8 mouse cellular contexts compared by ENCODE assay signal in the genomic region with DNA sequence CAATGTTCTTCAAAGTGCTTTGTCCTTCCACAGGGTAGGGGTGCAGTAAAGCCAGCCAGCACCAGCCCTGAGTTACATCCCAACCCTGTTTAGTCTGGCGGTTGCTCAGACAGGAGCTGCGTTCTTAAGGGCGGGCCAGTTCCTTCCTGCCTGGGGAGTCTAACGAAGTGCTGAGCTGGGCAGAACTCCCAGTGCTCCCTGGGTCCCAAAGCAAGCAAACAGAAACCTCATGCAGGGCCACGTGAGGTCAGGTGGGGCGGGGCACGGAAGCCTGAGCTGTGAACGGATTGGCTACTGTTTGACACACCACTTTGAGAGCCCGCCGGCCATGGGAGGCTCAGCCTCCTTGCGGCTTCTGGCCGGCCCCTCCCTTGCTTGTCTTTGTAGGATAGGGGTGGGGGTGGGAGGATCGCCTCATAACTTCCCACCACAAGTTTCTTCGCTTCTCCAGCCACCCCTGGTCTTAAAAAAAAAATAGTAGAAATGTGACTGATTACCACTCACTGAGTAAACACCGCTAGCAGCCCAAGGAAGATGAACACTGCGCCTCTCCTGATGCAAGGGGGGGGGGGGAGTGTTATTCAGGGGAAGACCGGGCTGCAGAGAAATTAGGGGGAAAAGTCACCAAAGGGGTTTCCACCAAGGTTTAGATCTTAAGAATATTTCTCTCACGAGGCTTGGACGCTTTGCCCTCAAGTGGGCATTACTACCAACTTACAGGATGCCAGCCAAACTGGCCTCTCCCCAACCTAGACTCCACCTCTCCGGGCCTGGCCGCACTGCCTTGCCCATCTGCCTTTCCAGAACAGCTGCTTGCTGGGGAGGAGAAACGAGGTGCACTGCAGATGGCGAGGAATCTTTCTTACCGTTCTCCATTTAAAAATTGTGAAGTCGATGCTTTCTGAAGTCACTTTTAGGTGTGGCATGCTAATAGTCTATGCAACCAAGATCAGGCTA.
DNase-seq lines count a peak whose midpoint lies in the region; ATAC-seq lines count a peak whose summit lies in the region.

No protein-coding gene starts in this region.

- H3K27ac ChIP-seq in hindbrain, embryonic 11.5 days (ENCODE audit: low read depth, low read length) = no peak overlapping the region

- ATAC-seq in hindbrain, embryonic 11.5 days (ENCODE audit: low FRiP score) = peak; percentile 94

- no peaks in the 10 kb centered on the region for H3K9me3 ChIP-seq in hindbrain, embryonic 11.5 days (ENCODE audit: control insufficient read depth, low read length)

- peaks cover 7% of the 10 kb centered on the region; the same call in 1 of the 2 replicates for H3K27me3 ChIP-seq in hindbrain, embryonic 11.5 days (ENCODE audit: control insufficient read depth, insufficient read depth, low read length)

- no peaks in the 10 kb centered on the region for H3K36me3 ChIP-seq in hindbrain, embryonic 11.5 days (ENCODE audit: control insufficient read depth, insufficient read depth, low read length)

- H3K9ac ChIP-seq in hindbrain, embryonic 11.5 days (ENCODE audit: low read depth, low read length) = no peak overlapping the region

- WGBS in hindbrain, embryonic 11.5 days = 24% methylated on average over 25 of the region's 25 CpGs

- peak; percentile 94 for DNase-seq in Muller cell, postnatal 12 days (ENCODE audit: inconsistent ontology term)
- DNase-seq in cerebellum, adult 9-11 months = peak; percentile 91
- peak; percentile 59 to 63 for DNase-seq in frontal cortex, adult 2 months (ENCODE audit: extremely low spot score in 1 of 2, low spot score in 1 of 2)
- DNase-seq in hindbrain, embryonic 11.5 days (ENCODE audit: low spot score) = peak; percentile 73
- peak; percentile 67 to 70 for DNase-seq in layer of hippocampus, postnatal 36 days
- DNase-seq in lung, postnatal 25 days (ENCODE audit: low spot score) = peak; percentile 97
- peak; percentile 52 for DNase-seq in retina, adult 2 months (ENCODE audit: low read depth, low spot score)
- peak; percentile 84 for DNase-seq in thymus, postnatal 25 days

- H3K4me2 ChIP-seq in hindbrain, embryonic 11.5 days (replicated peaks; ENCODE audit: low read depth, low read length) = peak overlapping the region; percentile 28

- H3K4me3 ChIP-seq in hindbrain, embryonic 11.5 days (ENCODE audit: low read depth, low read length) = no peak overlapping the region

- 0 out of 2 replicates have a peak, but pooled peaks cover 2% of the 10 kb centered on the region for H3K4me1 ChIP-seq in hindbrain, embryonic 11.5 days (replicated peaks; ENCODE audit: control insufficient read depth, insufficient read depth, low read length)
